Mouse (Mus musculus) C2C12 (cell line): Measurements from ENCODE around the gene Pik3cd.

Experiments used
- CTCF ChIP-seq: IDR thresholded peaks from one replicate; pipeline ENCODE4 v1.5.1; 2011; ENCODE audit not compliant: control insufficient read depth, insufficient read depth, insufficient read length
- MYOG ChIP-seq: IDR thresholded peaks from one replicate; pipeline ENCODE4 v1.6.1; 2011; ENCODE audit not compliant: control insufficient read depth, insufficient read length; ENCODE audit errors: extremely low read depth
- USF1 ChIP-seq: IDR thresholded peaks from one replicate; pipeline ENCODE4 v1.6.1; 2011; ENCODE audit warnings: low read depth, mild to moderate bottlenecking, control low read depth, moderate library complexity

DNA sequence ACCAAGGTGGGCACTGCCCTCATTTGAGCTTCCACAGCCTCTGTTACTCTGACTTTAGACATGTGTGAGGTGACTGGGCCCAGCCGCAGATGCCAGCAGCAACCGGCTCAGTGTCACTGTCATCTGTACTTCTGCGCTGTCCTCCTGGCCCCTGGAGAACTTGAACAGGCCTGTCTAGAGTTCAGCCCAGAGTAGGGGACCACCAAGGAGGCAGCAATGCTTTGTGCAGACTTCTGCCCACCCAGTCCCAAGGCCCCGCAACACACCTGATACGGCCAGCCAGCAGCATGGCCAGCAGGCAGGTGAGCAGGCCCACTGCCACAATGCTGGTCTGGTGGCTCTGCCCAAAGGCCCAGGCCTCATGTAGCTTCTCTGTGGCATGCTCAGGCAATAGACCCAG lies 25.3 kb upstream of the Pik3cd start:
- TF ChIP-seq CTCF (no peak), MYOG (no peak), USF1 (no peak)
